Comparison of ENCODE assay signal across 37 mouse cellular contexts in genomic region chr16:23932294-23932693, GRCm38 (mm10). TPM values are rescaled to one million over a fixed set of nuclear protein-coding genes. Genes with fewer than 3 reads are reported as not detected.
A peak's percentile ranks its signal among the peaks of the same experiment; 100 is the strongest.
DNase-seq lines count a peak whose midpoint lies in the region; ATAC-seq and TF ChIP-seq lines count a peak whose summit lies in the region.
"Had no signal": no experiment of that assay in that cellular context is flagged by ENCODE, and none has a peak within 500 bp of the region (broad histone marks: within the 10 kb centered on the region; RNA-seq: fewer than 3 reads in every experiment).

Gene Rtp2 (minus strand): TSS chr16:23932394.

- H3K36me3 ChIP-seq in heart, embryonic 12.5 days, result no peaks in the 10 kb centered on the region
- no peaks in the 10 kb centered on the region for H3K36me3 ChIP-seq in heart, postnatal 0 days (replicated peaks; ENCODE audit: control insufficient read depth, insufficient read depth, low read length)
- H3K36me3 ChIP-seq: G1E; limb, embryonic 13.5 days; lung, embryonic 15.5 days; midbrain, embryonic 10.5 days; midbrain, embryonic 15.5 days had no signal

- H3K9ac ChIP-seq in heart, embryonic 12.5 days, result no peak within 1 kb of the TSS
- H3K9ac ChIP-seq in heart, postnatal 0 days (replicated peaks; ENCODE audit: low read depth, low read length), result no peak within 1 kb of the TSS
- H3K9ac ChIP-seq: forebrain, embryonic 13.5 days; hindbrain, embryonic 14.5 days; limb, embryonic 13.5 days; lung, embryonic 15.5 days; midbrain, embryonic 15.5 days had no signal

- no peak for TF ChIP-seq POLR2A in brain, embryonic 14.5 days (IDR thresholded peaks at IDR 0.05; ENCODE audit: borderline replicate concordance, extremely low read depth, insufficient read depth, insufficient read length, poor library complexity, severe bottlenecking)

- no peak for DNase-seq in heart, postnatal 25 days (ENCODE audit: low spot score)
- no peak for DNase-seq in heart, postnatal 0 days (ENCODE audit: low spot score)
- DNase-seq in heart, adult 9 months (ENCODE audit: low spot score in 2 of 2), result no peak
- peak; percentile 39 for DNase-seq in Muller cell, postnatal 12 days (ENCODE audit: inconsistent ontology term)
- DNase-seq in brain, embryonic 14.5 days (ENCODE audit: low read depth), result peak; percentile 17
- DNase-seq in adrenal gland, adult 2 months, result no peak
- DNase-seq: adrenal gland, postnatal 36 days; cerebellum, adult 2 months; cerebellum, postnatal 14 days; kidney, postnatal 14 days; right cerebral cortex, postnatal 4 days; thymus, adult 18-20 months; thymus, postnatal 25 days had no signal

- intact Hi-C loops in heart, postnatal 25 days (cut with DNase I), result no loop called here

- H3K4me1 ChIP-seq in heart, embryonic 12.5 days (replicated peaks), result peaks cover 4% of the 10 kb centered on the region; the same call in 1 of the 2 replicates
- H3K4me1 ChIP-seq in heart, postnatal 0 days (ENCODE audit: control insufficient read depth, insufficient read depth), result no peaks in the 10 kb centered on the region
- H3K4me1 ChIP-seq: forebrain, embryonic 13.5 days; limb, embryonic 13.5 days; lung, embryonic 15.5 days; midbrain, embryonic 10.5 days; midbrain, embryonic 15.5 days had no signal

- TF ChIP-seq CTCF in heart, postnatal 0 days (IDR thresholded peaks at IDR 0.05; ENCODE audit: low read depth), result no peak
- no peak for TF ChIP-seq CTCF in brain, embryonic 14.5 days (IDR thresholded peaks at IDR 0.05; ENCODE audit: borderline replicate concordance, extremely low read depth, insufficient read depth, insufficient read length)

- TF ChIP-seq EP300 in heart, postnatal 0 days (IDR thresholded peaks at IDR 0.05; ENCODE audit: low read depth), result no peak

- no peaks in the 10 kb centered on the region for H3K9me3 ChIP-seq in heart, embryonic 12.5 days (replicated peaks)
- no peaks in the 10 kb centered on the region for H3K9me3 ChIP-seq in heart, postnatal 0 days (replicated peaks; ENCODE audit: control insufficient read depth, low read length)
- H3K9me3 ChIP-seq: forebrain, embryonic 13.5 days; limb, embryonic 13.5 days; lung, embryonic 15.5 days; midbrain, embryonic 10.5 days; midbrain, embryonic 15.5 days had no signal

- WGBS in heart, embryonic 12.5 days, result 84% methylated on average over 11 of the region's 11 CpGs
- 88% methylated on average over 11 of the region's 11 CpGs for WGBS in heart, postnatal 0 days

- peak within 1 kb of the TSS; percentile 57 for H3K4me2 ChIP-seq in heart, embryonic 12.5 days
- peak within 1 kb of the TSS; percentile 46; the same call in 1 of the 2 replicates for H3K4me2 ChIP-seq in heart, postnatal 0 days (ENCODE audit: low read depth, low read length)
- H3K4me2 ChIP-seq: forebrain, embryonic 13.5 days; hindbrain, embryonic 14.5 days; limb, embryonic 13.5 days; liver, embryonic 11.5 days; lung, embryonic 15.5 days; midbrain, embryonic 15.5 days had no signal

- no peak within 1 kb of the TSS for H3K4me3 ChIP-seq in heart, embryonic 12.5 days
- peak within 1 kb of the TSS; percentile 10; the same call in 1 of the 2 replicates for H3K4me3 ChIP-seq in heart, postnatal 0 days (ENCODE audit: low read depth, low read length)
- H3K4me3 ChIP-seq: erythroblast, embryonic 14.5 days; forebrain, embryonic 13.5 days; limb, embryonic 13.5 days; lung, embryonic 15.5 days; midbrain, embryonic 10.5 days; midbrain, embryonic 15.5 days had no signal

- no peak for ATAC-seq in heart, embryonic 12.5 days (ENCODE audit: insufficient number of reproducible peaks, low FRiP score)
- ATAC-seq in heart, postnatal 0 days (ENCODE audit: insufficient read depth, low read depth), result no peak
- ATAC-seq: forebrain, embryonic 13.5 days; intestine, postnatal 0 days; midbrain, embryonic 15.5 days; Patski had no signal

- 0 out of 2 replicates have a peak, but pooled peaks cover 7% of the 10 kb centered on the region for H3K27me3 ChIP-seq in heart, embryonic 12.5 days (replicated peaks)
- H3K27me3 ChIP-seq in heart, postnatal 0 days (ENCODE audit: control insufficient read depth, insufficient read depth, low read length), result peaks cover 8% of the 10 kb centered on the region; the same call in 1 of the 2 replicates
- H3K27me3 ChIP-seq: forebrain, embryonic 13.5 days; limb, embryonic 13.5 days; lung, embryonic 15.5 days; midbrain, embryonic 15.5 days had no signal

- no peak within 1 kb of the TSS for H3K27ac ChIP-seq in heart, embryonic 12.5 days (ENCODE audit: poor library complexity, severe bottlenecking)
- no peak within 1 kb of the TSS for H3K27ac ChIP-seq in heart, postnatal 0 days (ENCODE audit: low read depth)
- H3K27ac ChIP-seq: forebrain, embryonic 13.5 days; hindbrain, embryonic 14.5 days; limb, embryonic 13.5 days; lung, embryonic 15.5 days; midbrain, embryonic 10.5 days; midbrain, embryonic 15.5 days; stomach, postnatal 0 days had no signal

RNA-seq across cellular contexts. Expression of gene Rtp2, which starts in this region (rescaled TPM):
- polyA plus RNA-seq in heart, embryonic 12.5 days (2016; fragmentation: Nextera tagmentation; extraction: Ambion mirVana), result not detected in 2 replicates
- not detected for total RNA-seq in heart, postnatal 25 days (2021)
- not detected in 2 replicates for total RNA-seq in heart, postnatal 0 days (2014; rRNA removed; ENCODE audit: low replicate concordance)
- not detected in 2 replicates for polyA plus RNA-seq in heart, postnatal 0 days (2015; fragmentation: Nextera tagmentation; extraction: Ambion mirVana)
- polyA plus RNA-seq in brain, embryonic 14.5 days (2012; rRNA removed), result 0.04 and 0.07 TPM in 2 replicates
- not detected for total RNA-seq in adrenal gland, adult 2 months (2021)
- not detected in 2 replicates for polyA plus RNA-seq in adrenal gland, adult 2 months (2012; rRNA removed)
- total RNA-seq: adrenal gland, adult 18-20 months; adrenal gland, postnatal 36 days; G1E; gastrocnemius, adult 8-10 months; gastrocnemius, postnatal 4 days; hematopoietic stem cell, adult 5-6 weeks; left cerebral cortex, postnatal 36 days; megakaryocyte progenitor cell, adult 5-6 weeks; neutrophil, adult 5-6 weeks had no signal
- polyA plus RNA-seq: cerebellum, adult 2 months; erythroblast, embryonic 14.5 days; forebrain, embryonic 13.5 days; G1E; hindbrain, embryonic 14.5 days; intestine, postnatal 0 days; kidney, embryonic 14.5 days; limb, embryonic 13.5 days; liver, embryonic 11.5 days; liver, embryonic 16.5 days; lung, embryonic 15.5 days; midbrain, embryonic 10.5 days; neural tube, embryonic 11.5 days; Patski; spleen, adult 2 months; stomach, postnatal 0 days had no signal

Comparison
In these comparisons a context has a peak if more than half of its experiments do, and no peak if none do; other contexts are left out.
1. Peak in DNase-seq in brain, embryonic 14.5 days; RNA of the gene not detected or under 1 TPM.